Mouse (Mus musculus): Measurements from ENCODE around the gene Vgll4. TPM values are rescaled to one million over a fixed set of nuclear protein-coding genes. Genes with fewer than 3 reads are reported as not detected.
A peak's percentile ranks its signal among the peaks of the same experiment; 100 is the strongest.

Gene Vgll4
- polyA plus RNA-seq, 1 experiment from 2014 or later: 75.1 TPM

GRCm38 (mm10) chr6:114967623-114968022 is 2.2 kb downstream of the Vgll4 start:
- peak overlapping the region; percentile 76; the same call in 1 of the 2 replicates for H3K9ac ChIP-seq (ENCODE audit: low read length)
- H3K27ac ChIP-seq (ENCODE audit: low read length): no peak overlapping the region
- 59% methylated on average over 12 of the region's 12 CpGs for WGBS
- H3K4me3 ChIP-seq (replicated peaks; ENCODE audit: low read length): peak overlapping the region; percentile 58
- H3K27me3 ChIP-seq (ENCODE audit: control insufficient read depth, insufficient read depth, low read length): 0 out of 2 replicates have a peak, but pooled peaks cover 5% of the 10 kb centered on the region
- H3K36me3 ChIP-seq (ENCODE audit: control insufficient read depth, insufficient read depth, low read length): no peaks in the 10 kb centered on the region
- no peaks in the 10 kb centered on the region for H3K9me3 ChIP-seq (replicated peaks; ENCODE audit: control insufficient read depth, low read length)
- ATAC-seq (ENCODE audit: insufficient read depth, low FRiP score): no peak
- peak overlapping the region; percentile 98 for H3K4me2 ChIP-seq (ENCODE audit: low read depth, low read length)
- H3K4me1 ChIP-seq (ENCODE audit: control insufficient read depth, insufficient read depth, low read length): peaks cover 5% of the 10 kb centered on the region; the same call in 1 of the 2 replicates

GRCm38 (mm10) chr6:114966396-114967154 is 3.2 kb downstream of the Vgll4 start:
- Histone ChIP-seq H3K4me3 (replicated peaks; ENCODE audit: low read length) (no peak overlapping the region), H3K9ac (ENCODE audit: low read length) (no peak overlapping the region), H3K4me2 (ENCODE audit: low read depth, low read length) (no peak overlapping the region), H3K9me3 (replicated peaks; ENCODE audit: control insufficient read depth, low read length) (no peaks in the 10 kb centered on the region), H3K27ac (ENCODE audit: low read length) (no peak overlapping the region), H3K27me3 (ENCODE audit: control insufficient read depth, insufficient read depth, low read length) (0 out of 2 replicates have a peak, but pooled peaks cover 5% of the 10 kb centered on the region), H3K36me3 (ENCODE audit: control insufficient read depth, insufficient read depth, low read length) (no peaks in the 10 kb centered on the region), H3K4me1 (ENCODE audit: control insufficient read depth, insufficient read depth, low read length) (peaks cover 5% of the 10 kb centered on the region; the same call in 1 of the 2 replicates)
- ATAC-seq (ENCODE audit: insufficient read depth, low FRiP score): no peak
- 61% methylated on average over 2 of the region's 2 CpGs for WGBS

GRCm38 (mm10) chr6:114965802-114966201 is 4.0 kb downstream of the Vgll4 start:
- Histone ChIP-seq H3K9me3 (replicated peaks; ENCODE audit: control insufficient read depth, low read length) (no peaks in the 10 kb centered on the region), H3K9ac (ENCODE audit: low read length) (no peak overlapping the region), H3K27me3 (ENCODE audit: control insufficient read depth, insufficient read depth, low read length) (0 out of 2 replicates have a peak, but pooled peaks cover 5% of the 10 kb centered on the region), H3K4me2 (ENCODE audit: low read depth, low read length) (no peak overlapping the region), H3K27ac (ENCODE audit: low read length) (no peak overlapping the region), H3K36me3 (ENCODE audit: control insufficient read depth, insufficient read depth, low read length) (no peaks in the 10 kb centered on the region), H3K4me1 (ENCODE audit: control insufficient read depth, insufficient read depth, low read length) (peaks cover 5% of the 10 kb centered on the region; the same call in 1 of the 2 replicates), H3K4me3 (replicated peaks; ENCODE audit: low read length) (no peak overlapping the region)
- 62% methylated on average over 3 of the region's 3 CpGs for WGBS
- ATAC-seq (ENCODE audit: insufficient read depth, low FRiP score): no peak

- Histone ChIP-seq H3K4me2 (ENCODE audit: low read depth, low read length) (no peak overlapping the region), H3K36me3 (ENCODE audit: control insufficient read depth, insufficient read depth, low read length) (no peaks in the 10 kb centered on the region), H3K9me3 (replicated peaks; ENCODE audit: control insufficient read depth, low read length) (no peaks in the 10 kb centered on the region), H3K4me1 (ENCODE audit: control insufficient read depth, insufficient read depth, low read length) (peaks cover 5% of the 10 kb centered on the region; the same call in 1 of the 2 replicates), H3K27me3 (ENCODE audit: control insufficient read depth, insufficient read depth, low read length) (0 out of 2 replicates have a peak, but pooled peaks cover 5% of the 10 kb centered on the region), H3K9ac (ENCODE audit: low read length) (no peak overlapping the region), H3K4me3 (replicated peaks; ENCODE audit: low read length) (no peak overlapping the region), H3K27ac (ENCODE audit: low read length) (no peak overlapping the region)
- no peak for ATAC-seq (ENCODE audit: insufficient read depth, low FRiP score)
- WGBS: 60% methylated on average over 8 of the region's 8 CpGs
These were observed 4.4 kb downstream of the Vgll4 start for GRCm38 (mm10) chr6:114965396-114965795.

GRCm38 (mm10) chr6:114964235-114964634 is 5.6 kb downstream of the Vgll4 start:
- Histone ChIP-seq H3K4me2 (ENCODE audit: low read depth, low read length) (no peak overlapping the region), H3K4me1 (ENCODE audit: control insufficient read depth, insufficient read depth, low read length) (peaks cover 5% of the 10 kb centered on the region; the same call in 1 of the 2 replicates), H3K36me3 (ENCODE audit: control insufficient read depth, insufficient read depth, low read length) (no peaks in the 10 kb centered on the region), H3K27ac (ENCODE audit: low read length) (no peak overlapping the region), H3K9ac (ENCODE audit: low read length) (no peak overlapping the region), H3K9me3 (replicated peaks; ENCODE audit: control insufficient read depth, low read length) (no peaks in the 10 kb centered on the region), H3K4me3 (replicated peaks; ENCODE audit: low read length) (no peak overlapping the region), H3K27me3 (ENCODE audit: control insufficient read depth, insufficient read depth, low read length) (0 out of 2 replicates have a peak, but pooled peaks cover 5% of the 10 kb centered on the region)
- WGBS: 46% methylated on average over 2 of the region's 2 CpGs
- ATAC-seq (ENCODE audit: insufficient read depth, low FRiP score): no peak

GRCm38 (mm10) chr6:114963636-114964035 is 6.2 kb downstream of the Vgll4 start:
- no peak for ATAC-seq (ENCODE audit: insufficient read depth, low FRiP score)
- Histone ChIP-seq H3K27ac (ENCODE audit: low read length) (no peak overlapping the region), H3K27me3 (ENCODE audit: control insufficient read depth, insufficient read depth, low read length) (0 out of 2 replicates have a peak, but pooled peaks cover 5% of the 10 kb centered on the region), H3K9ac (ENCODE audit: low read length) (no peak overlapping the region), H3K9me3 (replicated peaks; ENCODE audit: control insufficient read depth, low read length) (no peaks in the 10 kb centered on the region), H3K4me3 (replicated peaks; ENCODE audit: low read length) (no peak overlapping the region), H3K4me2 (ENCODE audit: low read depth, low read length) (no peak overlapping the region), H3K36me3 (ENCODE audit: control insufficient read depth, insufficient read depth, low read length) (no peaks in the 10 kb centered on the region), H3K4me1 (ENCODE audit: control insufficient read depth, insufficient read depth, low read length) (peaks cover 5% of the 10 kb centered on the region; the same call in 1 of the 2 replicates)
- 76% methylated on average over 5 of the region's 5 CpGs for WGBS

- WGBS: 70% methylated on average over 10 of the region's 10 CpGs
- Histone ChIP-seq H3K27me3 (ENCODE audit: control insufficient read depth, insufficient read depth, low read length) (no peaks in the 10 kb centered on the region), H3K36me3 (ENCODE audit: control insufficient read depth, insufficient read depth, low read length) (no peaks in the 10 kb centered on the region), H3K27ac (ENCODE audit: low read length) (no peak overlapping the region), H3K4me1 (ENCODE audit: control insufficient read depth, insufficient read depth, low read length) (peaks cover 9% of the 10 kb centered on the region; the same call in 1 of the 2 replicates), H3K4me2 (ENCODE audit: low read depth, low read length) (no peak overlapping the region), H3K4me3 (replicated peaks; ENCODE audit: low read length) (no peak overlapping the region), H3K9ac (ENCODE audit: low read length) (no peak overlapping the region), H3K9me3 (replicated peaks; ENCODE audit: control insufficient read depth, low read length) (no peaks in the 10 kb centered on the region)
- no peak for ATAC-seq (ENCODE audit: insufficient read depth, low FRiP score)
These were observed 8.3 kb downstream of the Vgll4 start for GRCm38 (mm10) chr6:114961276-114962068.

GRCm38 (mm10) chr6:114959012-114959398 is 10.8 kb downstream of the Vgll4 start:
- Histone ChIP-seq H3K4me1 (ENCODE audit: control insufficient read depth, insufficient read depth, low read length) (peaks cover 4% of the 10 kb centered on the region; the same call in 1 of the 2 replicates), H3K9me3 (replicated peaks; ENCODE audit: control insufficient read depth, low read length) (no peaks in the 10 kb centered on the region), H3K4me3 (replicated peaks; ENCODE audit: low read length) (no peak overlapping the region), H3K9ac (ENCODE audit: low read length) (no peak overlapping the region), H3K4me2 (ENCODE audit: low read depth, low read length) (no peak overlapping the region), H3K27ac (ENCODE audit: low read length) (no peak overlapping the region; the same call in 1 of the 2 replicates), H3K27me3 (ENCODE audit: control insufficient read depth, insufficient read depth, low read length) (no peaks in the 10 kb centered on the region), H3K36me3 (ENCODE audit: control insufficient read depth, insufficient read depth, low read length) (no peaks in the 10 kb centered on the region)
- 55% methylated on average over 6 of the region's 6 CpGs for WGBS
- no peak for ATAC-seq (ENCODE audit: insufficient read depth, low FRiP score)

Data from stomach, embryonic 16.5 days (tissue).